Mouse (Mus musculus): ENCODE results near the gene Ganab. TPM values are rescaled to one million over a fixed set of nuclear protein-coding genes. Genes with fewer than 3 reads are reported as not detected.
A peak's percentile ranks its signal among the peaks of the same experiment; 100 is the strongest.
"Not testable (repeated sequence)": the region's sequence is repeated elsewhere in the genome, so short reads cannot be mapped to it uniquely, and the experiment has no call there.

The Ganab gene
- polyA plus RNA-seq, 1 experiment from 2014 or later, result 114 TPM

GRCm38 (mm10) chr19:8870381-8870780 is 27.5 kb upstream of the Ganab start:
- not testable (repeated sequence) for H3K4me1 ChIP-seq (ENCODE audit: control insufficient read depth, insufficient read depth, low read length); H3K9ac ChIP-seq (ENCODE audit: low read depth, low read length); H3K4me2 ChIP-seq (replicated peaks; ENCODE audit: low read depth, low read length); H3K4me3 ChIP-seq (ENCODE audit: low read length); H3K27ac ChIP-seq (ENCODE audit: low read depth, low read length); H3K9me3 ChIP-seq (ENCODE audit: control insufficient read depth, low read length); H3K27me3 ChIP-seq (ENCODE audit: control insufficient read depth, insufficient read depth, low read length); ATAC-seq (ENCODE audit: low FRiP score, low TSS enrichment)
- 81% methylated on average over 3 of the region's 3 CpGs for WGBS
- peaks cover 24% of the 10 kb centered on the region for H3K36me3 ChIP-seq (ENCODE audit: control insufficient read depth, insufficient read depth, low read length)

GRCm38 (mm10) chr19:8870838-8871237 is 27.0 kb upstream of the Ganab start:
- Histone ChIP-seq H3K4me1 (ENCODE audit: control insufficient read depth, insufficient read depth, low read length) (peaks cover 5% of the 10 kb centered on the region), H3K36me3 (ENCODE audit: control insufficient read depth, insufficient read depth, low read length) (peaks cover 29% of the 10 kb centered on the region), H3K4me3 (ENCODE audit: low read length) (peak overlapping the region; percentile 94), H3K27me3 (ENCODE audit: control insufficient read depth, insufficient read depth, low read length) (no peaks in the 10 kb centered on the region), H3K9ac (ENCODE audit: low read depth, low read length) (peak overlapping the region; percentile 96), H3K9me3 (ENCODE audit: control insufficient read depth, low read length) (no peaks in the 10 kb centered on the region), H3K4me2 (replicated peaks; ENCODE audit: low read depth, low read length) (peak overlapping the region; percentile 85), H3K27ac (ENCODE audit: low read depth, low read length) (peak overlapping the region; percentile 56; the same call in 1 of the 2 replicates)
- WGBS, result 59% methylated on average over 9 of the region's 9 CpGs
- ATAC-seq (ENCODE audit: low FRiP score, low TSS enrichment), result peak; percentile 32; the same call in 1 of the 2 replicates

GRCm38 (mm10) chr19:8871267-8872186 is 26.3 kb upstream of the Ganab start, which contains the start of gene Ubxn1:
Gene Ubxn1 (plus strand): TSS chr19:8871496.
- WGBS, result under 1% methylated on average over 50 of the region's 59 CpGs
- peaks cover 5% of the 10 kb centered on the region for H3K4me1 ChIP-seq (ENCODE audit: control insufficient read depth, insufficient read depth, low read length)
- no peaks in the 10 kb centered on the region for H3K27me3 ChIP-seq (ENCODE audit: control insufficient read depth, insufficient read depth, low read length)
- H3K27ac ChIP-seq (ENCODE audit: low read depth, low read length), result peak within 1 kb of the TSS; percentile 71
- H3K4me2 ChIP-seq (replicated peaks; ENCODE audit: low read depth, low read length), result peak within 1 kb of the TSS; percentile 85
- H3K4me3 ChIP-seq (ENCODE audit: low read length), result peak within 1 kb of the TSS; percentile 94
- H3K9ac ChIP-seq (ENCODE audit: low read depth, low read length), result peak within 1 kb of the TSS; percentile 96
- H3K36me3 ChIP-seq (ENCODE audit: control insufficient read depth, insufficient read depth, low read length), result peaks cover 36% of the 10 kb centered on the region
- no peaks in the 10 kb centered on the region for H3K9me3 ChIP-seq (ENCODE audit: control insufficient read depth, low read length)
- peak; percentile 97 for ATAC-seq (ENCODE audit: low FRiP score, low TSS enrichment)

DNA sequence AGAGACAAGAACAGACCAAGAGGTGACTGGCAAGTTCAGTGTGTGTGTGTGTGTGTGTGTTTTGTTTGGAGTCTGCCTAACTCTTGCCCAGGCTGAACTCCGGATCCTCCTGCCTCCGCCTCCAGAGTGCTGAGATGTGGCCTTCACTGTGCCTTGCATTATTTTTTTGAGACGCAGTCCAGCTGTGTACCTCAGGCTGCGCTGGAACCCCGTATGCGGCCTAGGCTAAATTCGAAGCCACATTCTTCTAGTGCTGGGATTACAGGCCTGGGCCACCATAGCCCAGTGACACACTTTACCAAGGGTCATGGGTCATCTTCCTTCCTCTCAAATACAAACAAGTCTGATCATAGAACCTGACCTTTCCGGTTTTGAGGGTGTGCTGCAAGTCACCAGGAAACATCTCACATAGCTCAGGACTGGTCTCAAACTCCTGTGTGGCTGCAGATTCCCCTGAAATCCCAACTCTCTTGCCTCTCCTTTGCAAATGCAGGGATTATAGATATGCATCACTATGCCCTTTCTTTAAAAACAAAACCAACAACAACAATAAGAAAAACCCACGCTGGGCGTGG is 25.5 kb upstream of the Ganab start:
- peaks cover 40% of the 10 kb centered on the region for H3K36me3 ChIP-seq (ENCODE audit: control insufficient read depth, insufficient read depth, low read length)
- ATAC-seq (ENCODE audit: low FRiP score, low TSS enrichment), result no peak
- 65% methylated on average over 10 of the region's 10 CpGs for WGBS
- H3K9ac ChIP-seq (ENCODE audit: low read depth, low read length), result peak overlapping the region; percentile 96
- peak overlapping the region; percentile 94 for H3K4me3 ChIP-seq (ENCODE audit: low read length)
- no peaks in the 10 kb centered on the region for H3K9me3 ChIP-seq (ENCODE audit: control insufficient read depth, low read length)
- no peaks in the 10 kb centered on the region for H3K27me3 ChIP-seq (ENCODE audit: control insufficient read depth, insufficient read depth, low read length)
- H3K4me2 ChIP-seq (replicated peaks; ENCODE audit: low read depth, low read length), result peak overlapping the region; percentile 85
- H3K4me1 ChIP-seq (ENCODE audit: control insufficient read depth, insufficient read depth, low read length), result peaks cover 5% of the 10 kb centered on the region
- no peak overlapping the region for H3K27ac ChIP-seq (ENCODE audit: low read depth, low read length)

DNA sequence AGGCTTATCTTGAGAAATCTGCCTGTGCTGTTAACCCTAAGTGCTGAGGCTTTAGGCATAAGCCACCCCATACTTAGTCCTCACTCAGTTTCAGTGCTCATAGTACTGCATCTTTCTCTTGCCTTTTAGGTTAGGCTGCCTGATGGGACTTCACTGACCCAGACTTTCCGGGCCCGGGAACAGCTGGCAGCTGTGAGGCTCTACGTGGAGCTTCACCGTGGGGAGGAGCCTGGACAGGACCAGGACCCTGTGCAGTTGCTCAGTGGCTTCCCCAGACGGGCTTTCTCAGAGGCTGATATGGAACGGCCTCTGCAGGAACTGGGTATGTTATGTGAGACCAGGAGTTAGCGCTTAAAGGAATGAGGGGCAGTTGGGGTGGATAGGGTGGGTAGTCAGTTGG is 22.8 kb upstream of the Ganab start:
- no peak for ATAC-seq (ENCODE audit: low FRiP score, low TSS enrichment)
- no peak overlapping the region for H3K27ac ChIP-seq (ENCODE audit: low read depth, low read length)
- peaks cover 40% of the 10 kb centered on the region for H3K36me3 ChIP-seq (ENCODE audit: control insufficient read depth, insufficient read depth, low read length)

DNA sequence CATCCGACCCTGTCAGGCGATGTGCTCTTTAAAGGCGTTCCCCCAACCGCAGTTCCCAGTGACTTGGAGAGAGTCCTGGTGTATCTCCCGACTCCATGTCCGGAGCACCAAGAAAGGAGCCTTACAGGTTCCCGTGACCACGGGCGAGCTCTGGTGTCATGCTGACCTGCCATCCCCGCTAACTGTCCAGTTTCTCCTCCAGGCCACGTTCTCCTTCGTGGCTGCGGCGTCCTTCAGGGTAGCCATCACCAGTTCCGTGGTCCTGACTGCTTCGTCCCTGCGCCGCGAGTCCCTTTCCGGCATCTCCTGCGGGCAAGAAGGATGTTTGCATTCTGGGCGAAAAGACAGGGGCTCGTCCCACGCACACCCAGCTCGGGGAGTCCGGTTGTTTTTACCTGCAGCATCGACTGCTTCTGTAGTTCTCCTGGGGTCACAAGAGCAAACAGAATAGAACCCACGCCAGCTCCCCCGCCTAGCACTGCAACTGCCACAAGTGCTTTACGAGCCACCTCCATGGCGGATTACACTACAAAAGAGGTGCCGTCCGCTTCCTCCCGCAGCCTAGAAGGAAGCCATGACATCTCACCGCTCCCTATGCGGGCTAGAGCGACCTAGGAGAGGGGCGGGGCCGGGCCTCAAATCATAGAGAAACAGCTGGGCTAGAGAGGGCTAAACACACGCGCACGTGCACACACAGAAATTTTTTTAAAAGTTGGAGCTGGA is 17.4 kb upstream of the Ganab start, which contains the start of gene Uqcc3:
TSS of gene Uqcc3 (minus strand) at position 613 of the 723 bp plus-strand sequence.
- Histone ChIP-seq H3K4me1 (ENCODE audit: control insufficient read depth, insufficient read depth, low read length) (no peaks in the 10 kb centered on the region), H3K4me3 (ENCODE audit: low read length) (peak within 1 kb of the TSS; percentile 76), H3K9me3 (ENCODE audit: control insufficient read depth, low read length) (no peaks in the 10 kb centered on the region), H3K27ac (ENCODE audit: low read depth, low read length) (peak within 1 kb of the TSS; percentile 89), H3K27me3 (ENCODE audit: control insufficient read depth, insufficient read depth, low read length) (no peaks in the 10 kb centered on the region), H3K36me3 (ENCODE audit: control insufficient read depth, insufficient read depth, low read length) (peaks cover 15% of the 10 kb centered on the region), H3K9ac (ENCODE audit: low read depth, low read length) (peak within 1 kb of the TSS; percentile 85), H3K4me2 (replicated peaks; ENCODE audit: low read depth, low read length) (peak within 1 kb of the TSS; percentile 76)
- WGBS, result under 1% methylated on average over 42 of the region's 42 CpGs
- peak; percentile 97 for ATAC-seq (ENCODE audit: low FRiP score, low TSS enrichment)

More for the DNA sequence above, 22.8 kb upstream of the Ganab start:
- H3K9me3 ChIP-seq (ENCODE audit: control insufficient read depth, low read length), result no peaks in the 10 kb centered on the region
- H3K4me3 ChIP-seq (ENCODE audit: low read length), result no peak overlapping the region
- peaks cover 5% of the 10 kb centered on the region for H3K4me1 ChIP-seq (ENCODE audit: control insufficient read depth, insufficient read depth, low read length)
- no peak overlapping the region for H3K9ac ChIP-seq (ENCODE audit: low read depth, low read length)
- WGBS, result 94% methylated on average over 7 of the region's 7 CpGs
- no peak overlapping the region for H3K4me2 ChIP-seq (replicated peaks; ENCODE audit: low read depth, low read length)
- H3K27me3 ChIP-seq (ENCODE audit: control insufficient read depth, insufficient read depth, low read length), result no peaks in the 10 kb centered on the region

DNA sequence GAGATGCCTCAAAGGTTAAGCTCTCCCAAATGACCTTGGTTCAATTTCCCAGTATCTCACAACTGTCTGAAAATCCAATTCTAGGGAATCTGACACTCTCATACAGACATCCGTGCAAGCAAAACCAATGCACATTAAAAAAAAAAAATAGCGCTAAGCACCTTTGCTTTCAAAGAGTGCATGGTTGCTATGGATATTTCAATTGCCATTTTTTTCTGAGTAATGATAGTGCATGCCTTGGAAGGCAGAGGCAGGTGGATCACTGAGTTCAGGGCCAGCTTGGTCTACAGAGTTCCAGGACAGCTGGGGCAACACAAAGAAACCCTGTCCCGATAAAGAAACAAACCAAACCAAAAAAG is 16.9 kb upstream of the Ganab start:
- no peak; the same call in 1 of the 2 replicates for ATAC-seq (ENCODE audit: low FRiP score, low TSS enrichment)

DNA sequence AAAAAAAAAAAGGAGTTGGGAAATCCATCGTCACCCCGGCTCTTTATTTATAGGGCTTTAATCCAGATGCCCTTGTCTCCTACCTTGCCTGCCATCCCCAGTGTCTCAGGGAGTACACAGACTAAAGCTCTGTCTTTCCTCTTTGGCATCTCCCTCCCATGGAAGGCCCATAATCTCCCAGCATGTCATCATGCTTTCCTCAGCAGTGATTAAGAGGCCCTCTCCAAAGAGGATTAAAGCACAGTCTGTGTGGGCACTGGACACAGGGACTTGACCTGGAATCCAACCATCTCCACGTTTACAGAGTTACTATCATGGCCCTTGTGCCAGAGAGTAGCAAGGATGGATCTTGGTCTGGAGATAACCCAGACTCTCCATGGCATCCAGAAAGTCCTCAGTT is 14.3 kb upstream of the Ganab start, which contains the start of the genes Lbhd1 and Gm49403:
TSS of gene Lbhd1 (plus strand) at position 117 of the 400 bp plus-strand sequence.
TSS of gene Gm49403 (plus strand) at position 315 of the 400 bp plus-strand sequence.
- WGBS, result 84% methylated on average over 3 of the region's 3 CpGs
- no peaks in the 10 kb centered on the region for H3K27me3 ChIP-seq (ENCODE audit: control insufficient read depth, insufficient read depth, low read length)
- no peak within 1 kb of the TSS for H3K4me2 ChIP-seq (replicated peaks; ENCODE audit: low read depth, low read length)
- peaks cover 10% of the 10 kb centered on the region; the same call in 1 of the 2 replicates for H3K4me1 ChIP-seq (ENCODE audit: control insufficient read depth, insufficient read depth, low read length)
- H3K9ac ChIP-seq (ENCODE audit: low read depth, low read length), result no peak within 1 kb of the TSS
- H3K36me3 ChIP-seq (ENCODE audit: control insufficient read depth, insufficient read depth, low read length), result no peaks in the 10 kb centered on the region
- H3K4me3 ChIP-seq (ENCODE audit: low read length), result no peak within 1 kb of the TSS
- ATAC-seq (ENCODE audit: low FRiP score, low TSS enrichment), result no peak
- H3K9me3 ChIP-seq (ENCODE audit: control insufficient read depth, low read length), result no peaks in the 10 kb centered on the region
- H3K27ac ChIP-seq (ENCODE audit: low read depth, low read length), result no peak within 1 kb of the TSS

More for the DNA sequence above, 16.9 kb upstream of the Ganab start:
- H3K36me3 ChIP-seq (ENCODE audit: control insufficient read depth, insufficient read depth, low read length), result peaks cover 9% of the 10 kb centered on the region; the same call in 1 of the 2 replicates
- peak overlapping the region; percentile 76 for H3K4me2 ChIP-seq (replicated peaks; ENCODE audit: low read depth, low read length)
- peak overlapping the region; percentile 76 for H3K4me3 ChIP-seq (ENCODE audit: low read length)
- H3K9me3 ChIP-seq (ENCODE audit: control insufficient read depth, low read length), result no peaks in the 10 kb centered on the region
- 18% methylated on average over 3 of the region's 3 CpGs for WGBS
- H3K27me3 ChIP-seq (ENCODE audit: control insufficient read depth, insufficient read depth, low read length), result no peaks in the 10 kb centered on the region
- H3K4me1 ChIP-seq (ENCODE audit: control insufficient read depth, insufficient read depth, low read length), result no peaks in the 10 kb centered on the region
- H3K27ac ChIP-seq (ENCODE audit: low read depth, low read length), result no peak overlapping the region
- H3K9ac ChIP-seq (ENCODE audit: low read depth, low read length), result peak overlapping the region; percentile 85

All from kidney, embryonic 14.5 days (tissue).